Mouse (Mus musculus) forebrain, postnatal 0 days (tissue): ENCODE data around the gene Dhx29. TPM values are rescaled to one million over a fixed set of nuclear protein-coding genes. Genes with fewer than 3 reads are reported as not detected.
A peak's percentile ranks its signal among the peaks of the same experiment; 100 is the strongest.
"Not testable (repeated sequence)": the region's sequence is repeated elsewhere in the genome, so short reads cannot be mapped to it uniquely, and the experiment has no call there.

Source experiments
- ATAC-seq: fragments of 200-750 bp; cut with Nextera tagmentation; 2 replicates; pipeline ENCODE4 v1.8.0; 2017; ENCODE audit warnings: mild to moderate bottlenecking, moderate library complexity
- DNase-seq: peaks from one replicate; pipeline ENCODE4 v3.0.0-alpha.2; 2015
- H3K27ac ChIP-seq: fragments of 300-500 bp; sonication (generic); 2 replicates; pipeline ENCODE4 v1.5.1; 2014; ENCODE audit warnings: low read depth, mild to moderate bottlenecking, antibody characterized with exemption, low read length, moderate library complexity, mixed read lengths
- H3K27me3 ChIP-seq: fragments of 300-500 bp; sonication (generic); 2 replicates; pipeline ENCODE4 v1.6.1; 2014; ENCODE audit warnings: mild to moderate bottlenecking, low read length, mixed read lengths; ENCODE audit not compliant: insufficient read depth
- H3K36me3 ChIP-seq: fragments of 300-500 bp; sonication (generic); 2 replicates; pipeline ENCODE4 v1.6.1; 2014; ENCODE audit warnings: mild to moderate bottlenecking, moderate library complexity; ENCODE audit not compliant: insufficient read depth
- H3K4me1 ChIP-seq: fragments of 300-500 bp; sonication (generic); 2 replicates; pipeline ENCODE4 v1.6.1; 2014; ENCODE audit warnings: antibody characterized with exemption; ENCODE audit not compliant: insufficient read depth
- H3K4me2 ChIP-seq: fragments of 300-500 bp; sonication (generic); 2 replicates; pipeline ENCODE4 v1.6.1; 2014; ENCODE audit warnings: low read depth, mild to moderate bottlenecking, moderate library complexity
- H3K4me3 ChIP-seq: fragments of 300-500 bp; sonication (generic); 2 replicates; pipeline ENCODE4 v1.5.1; 2014; ENCODE audit warnings: low read depth, low read length, mixed read lengths
- H3K9ac ChIP-seq: fragments of 300-500 bp; sonication (generic); 2 replicates; pipeline ENCODE4 v1.6.1; 2014; ENCODE audit warnings: mild to moderate bottlenecking
- H3K9me3 ChIP-seq: fragments of 300-500 bp; sonication (generic); 2 replicates; pipeline ENCODE4 v1.6.1; 2016; ENCODE audit warnings: low read length
- CTCF ChIP-seq: sonication (generic); IDR thresholded peaks from 2 replicates; pipeline ENCODE4 v1.5.1; 2016; ENCODE audit warnings: antibody characterized with exemption, control low read depth, low read depth
- WGBS: fragments of 180-500 bp; shearing (Covaris S2); extraction: QIAGEN DNeasy Blood & Tissue Kit; methylation state at CpG from one replicate; pipeline ENCODE4 v1.1.7; 2014; 5-methylcytosine and 5-hydroxymethylcytosine counted together
- polyA plus RNA-seq: library from polyadenylated mRNA; unstranded; fragments of >200 nt; fragmentation: Nextera tagmentation; extraction: Ambion mirVana; gene quantifications from 2 replicates; pipeline ENCODE4 v1.2.1, GENCODE M21; 2015
- total RNA-seq: library from RNA; depleted of rRNA; stranded (reverse); fragments of >200 nt; gene quantifications from 2 replicates; pipeline ENCODE4 v1.2.3, GENCODE M21; 2014

Dhx29 gene
- total and polyA plus RNA-seq, 2 experiments from 2014 or later, result 25.5 to 33.6 TPM

DNA sequence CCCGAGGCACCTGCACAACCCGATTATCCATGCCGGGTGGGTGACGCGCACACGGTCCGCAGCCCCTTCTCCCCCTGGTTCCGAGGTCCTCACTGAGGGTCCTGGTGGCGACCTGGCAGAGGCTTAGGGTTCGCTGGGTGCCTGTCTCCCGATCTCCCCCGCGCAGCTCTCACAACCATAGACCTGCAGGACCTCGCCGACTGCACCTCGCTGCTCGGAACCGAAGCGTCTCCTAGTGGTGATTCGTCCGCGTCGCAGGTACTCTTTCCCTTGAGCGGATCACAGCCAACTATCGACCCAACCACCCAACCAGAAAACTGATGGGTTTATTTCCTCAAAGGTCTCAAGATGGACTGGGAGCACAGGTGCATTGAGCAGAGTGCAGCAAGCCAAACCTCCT is 66.9 kb downstream of the Dhx29 start:
- peak; percentile 67 for DNase-seq
- Histone ChIP-seq H3K36me3 (no peaks in the 10 kb centered on the region), H3K27ac (no peak overlapping the region), H3K9me3 (no peaks in the 10 kb centered on the region), H3K4me1 (peaks cover 5% of the 10 kb centered on the region; the same call in 1 of the 2 replicates), H3K27me3 (peaks cover 81% of the 10 kb centered on the region), H3K4me3 (peak overlapping the region; percentile 33), H3K9ac (peak overlapping the region; percentile 29; the same call in 1 of the 2 replicates), H3K4me2 (peak overlapping the region; percentile 63)
- ATAC-seq, result peak; percentile 65
- WGBS, result 3% methylated on average over 25 of the region's 25 CpGs
- TF ChIP-seq CTCF, result peak; percentile 75

GRCm38 (mm10) chr13:112996407-112996806 is 69.2 kb downstream of the Dhx29 start:
- H3K4me2 ChIP-seq, result no peak overlapping the region
- DNase-seq (no peak), ATAC-seq (no peak)
- no peak for TF ChIP-seq CTCF
- H3K9ac ChIP-seq, result no peak overlapping the region
- H3K4me3 ChIP-seq, result no peak overlapping the region
- H3K4me1 ChIP-seq, result peaks cover 5% of the 10 kb centered on the region; the same call in 1 of the 2 replicates
- H3K9me3 ChIP-seq, result no peaks in the 10 kb centered on the region
- WGBS, result 59% methylated on average over 4 of the region's 4 CpGs
- no peak overlapping the region for H3K27ac ChIP-seq
- H3K36me3 ChIP-seq, result no peaks in the 10 kb centered on the region
- H3K27me3 ChIP-seq, result peaks cover 74% of the 10 kb centered on the region

DNA sequence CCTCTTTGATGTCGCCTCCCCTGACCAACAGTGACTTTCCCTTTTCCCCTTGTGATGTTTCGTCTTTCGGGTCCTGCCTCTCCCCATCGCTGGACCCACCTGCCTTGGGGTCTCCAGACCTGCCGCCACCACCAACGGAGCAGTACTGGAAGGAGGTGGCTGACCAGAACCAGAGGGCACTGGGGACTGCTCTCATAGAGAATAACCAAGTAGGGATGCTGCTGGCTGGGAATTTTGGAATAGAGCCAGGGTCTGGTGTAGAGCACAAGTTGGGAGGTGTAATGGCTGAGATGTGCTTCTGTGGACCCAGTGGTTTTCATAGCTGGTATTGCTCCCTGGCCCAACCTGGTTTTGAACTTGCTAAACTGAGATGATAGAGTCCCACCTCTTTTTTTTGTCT is 70.1 kb downstream of the Dhx29 start:
- Histone ChIP-seq H3K27ac (no peak overlapping the region), H3K4me1 (peaks cover 5% of the 10 kb centered on the region; the same call in 1 of the 2 replicates), H3K27me3 (peaks cover 69% of the 10 kb centered on the region), H3K9ac (no peak overlapping the region), H3K36me3 (no peaks in the 10 kb centered on the region), H3K9me3 (no peaks in the 10 kb centered on the region), H3K4me3 (no peak overlapping the region), H3K4me2 (no peak overlapping the region)
- no peak for DNase-seq
- WGBS, result 63% methylated on average over 6 of the region's 6 CpGs
- no peak for TF ChIP-seq CTCF
- ATAC-seq, result no peak

DNA sequence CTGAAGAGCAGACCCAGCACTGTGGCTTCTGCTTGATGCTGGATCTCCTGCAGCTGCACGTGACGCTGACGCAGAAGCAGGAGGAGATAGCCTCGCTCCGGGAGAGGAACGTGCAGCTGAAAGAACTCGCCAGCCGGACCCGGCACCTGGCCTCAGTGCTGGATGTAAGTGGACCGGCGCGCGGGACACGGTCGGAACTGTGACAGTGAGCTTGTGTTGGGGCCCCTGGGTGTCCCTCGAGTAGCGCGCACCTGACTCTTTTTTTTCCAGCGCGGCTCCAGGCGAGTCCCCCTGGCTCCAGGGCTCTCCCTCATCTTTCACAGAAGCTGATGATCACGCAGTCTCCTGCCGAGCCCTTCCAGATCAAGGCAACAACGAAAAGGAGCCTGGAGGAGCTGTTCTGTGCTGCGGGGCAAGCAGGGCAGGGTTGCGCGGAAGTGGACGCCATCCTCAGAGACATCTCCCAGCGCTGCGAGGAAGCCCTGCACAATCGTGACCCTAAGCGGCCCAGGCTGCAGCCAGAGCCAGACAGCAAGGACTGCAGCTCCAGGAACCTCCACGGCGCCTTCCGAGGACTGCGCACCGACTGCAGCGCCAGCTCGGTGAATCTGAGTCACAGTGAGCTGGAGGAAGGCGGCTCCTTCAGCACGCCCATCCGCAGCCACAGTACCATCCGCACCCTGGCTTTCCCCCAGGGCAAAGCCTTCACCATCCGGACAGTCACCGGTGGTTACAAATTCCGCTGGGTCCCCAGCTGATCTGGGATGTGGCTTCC is 71.4 kb downstream of the Dhx29 start:
- Histone ChIP-seq H3K4me2 (peak overlapping the region; percentile 94), H3K27ac (peak overlapping the region; percentile 29; the same call in 1 of the 2 replicates)
- no peak for TF ChIP-seq CTCF

DNA sequence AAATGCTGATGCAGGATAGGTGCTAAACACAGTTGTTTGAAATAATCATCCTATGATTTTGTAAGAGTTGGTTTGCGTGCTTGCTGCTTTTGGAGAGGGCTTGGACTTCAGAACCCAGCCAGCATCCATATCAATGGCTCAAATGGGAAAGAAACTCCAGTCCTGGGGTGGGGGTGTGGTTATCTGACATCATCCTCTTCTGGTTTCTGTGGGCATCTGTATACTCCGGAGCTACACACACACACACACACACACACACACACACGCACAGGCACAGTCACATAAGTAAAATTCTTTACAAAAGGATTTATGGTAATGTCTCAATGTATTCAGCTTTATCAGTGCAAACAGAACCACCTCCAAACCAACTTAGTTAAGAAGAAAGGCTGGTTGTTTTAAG is 72.8 kb downstream of the Dhx29 start:
- H3K4me3 ChIP-seq, result no peak overlapping the region
- TF ChIP-seq CTCF, result no peak
- H3K27me3 ChIP-seq, result peaks cover 44% of the 10 kb centered on the region
- no peak for ATAC-seq
- no peak overlapping the region for H3K4me2 ChIP-seq
- no peak overlapping the region for H3K9ac ChIP-seq
- 83% methylated on average over 3 of the region's 3 CpGs for WGBS
- no peak for DNase-seq
- peaks cover 5% of the 10 kb centered on the region; the same call in 1 of the 2 replicates for H3K4me1 ChIP-seq
- no peak overlapping the region for H3K27ac ChIP-seq
- no peaks in the 10 kb centered on the region for H3K36me3 ChIP-seq
- no peaks in the 10 kb centered on the region for H3K9me3 ChIP-seq

More for the DNA sequence above, 71.4 kb downstream of the Dhx29 start:
- DNase-seq, result peak; percentile 55
- Histone ChIP-seq H3K9me3 (no peaks in the 10 kb centered on the region), H3K27me3 (peaks cover 58% of the 10 kb centered on the region), H3K4me1 (peaks cover 5% of the 10 kb centered on the region; the same call in 1 of the 2 replicates), H3K9ac (peak overlapping the region; percentile 59), H3K36me3 (no peaks in the 10 kb centered on the region), H3K4me3 (peak overlapping the region; percentile 48)
- WGBS, result 1% methylated on average over 45 of the region's 46 CpGs
- ATAC-seq, result peak; percentile 63

GRCm38 (mm10) chr13:113000576-113001318 is 73.5 kb downstream of the Dhx29 start:
- Histone ChIP-seq H3K4me3 (no peak overlapping the region), H3K9ac (no peak overlapping the region), H3K4me2 (no peak overlapping the region), H3K27me3 (peaks cover 38% of the 10 kb centered on the region), H3K36me3 (no peaks in the 10 kb centered on the region), H3K4me1 (peaks cover 5% of the 10 kb centered on the region; the same call in 1 of the 2 replicates), H3K27ac (no peak overlapping the region), H3K9me3 (no peaks in the 10 kb centered on the region)
- DNase-seq (no peak), ATAC-seq (no peak)
- TF ChIP-seq CTCF, result no peak
- WGBS, result 70% methylated on average over 9 of the region's 9 CpGs

- no peaks in the 10 kb centered on the region for H3K36me3 ChIP-seq
- 63% methylated on average over 6 of the region's 6 CpGs for WGBS
- H3K27ac ChIP-seq, result peak overlapping the region; percentile 57
- peak; percentile 61 for ATAC-seq
- no peak overlapping the region for H3K9ac ChIP-seq
- peak overlapping the region; percentile 38 for H3K4me2 ChIP-seq
- H3K4me1 ChIP-seq, result no peaks in the 10 kb centered on the region
- DNase-seq, result no peak
- no peaks in the 10 kb centered on the region for H3K9me3 ChIP-seq
- no peak for TF ChIP-seq CTCF
- H3K27me3 ChIP-seq, result no peaks in the 10 kb centered on the region
- H3K4me3 ChIP-seq, result no peak overlapping the region
Observed at GRCm38 (mm10) chr13:113012683-113013082, 85.4 kb downstream of the Dhx29 start.

DNA sequence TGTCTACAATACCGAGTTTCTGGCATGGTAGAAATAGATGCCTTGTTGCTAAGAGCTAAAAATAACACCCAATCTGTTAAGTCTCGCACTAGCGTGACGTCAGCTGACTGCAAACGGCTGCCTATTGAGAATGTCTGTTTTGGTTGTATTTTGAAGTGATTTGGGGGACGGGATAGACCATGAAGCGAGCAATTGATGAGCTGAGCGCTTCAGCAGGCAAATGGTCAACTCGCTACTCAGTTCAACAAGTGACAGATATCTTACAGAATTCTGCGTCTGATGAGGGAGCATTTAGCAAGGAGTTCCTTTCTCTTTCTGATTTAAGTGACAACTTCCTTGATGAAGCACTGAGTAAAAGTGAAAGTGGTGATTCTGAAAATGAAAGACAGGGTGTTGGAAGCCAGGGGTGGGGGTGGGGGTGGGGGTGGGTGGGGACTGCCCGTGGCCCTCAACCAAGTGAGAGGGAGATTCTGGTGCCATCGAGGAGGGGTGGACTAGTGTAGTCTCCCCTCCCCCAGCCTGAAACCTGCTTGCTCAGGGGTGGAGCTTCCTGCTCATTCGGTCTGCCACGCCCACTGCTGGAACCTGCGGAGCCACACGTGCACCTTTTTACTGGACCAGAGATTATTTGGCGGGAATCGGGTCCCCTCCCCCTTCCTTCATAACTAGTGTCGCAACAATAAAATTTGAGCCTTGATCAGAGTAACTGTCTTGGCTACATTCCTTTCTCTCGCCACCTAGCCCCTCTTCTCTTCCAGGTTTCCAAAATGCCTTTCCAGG is 86.1 kb downstream of the Dhx29 start:
- ATAC-seq (peak; percentile 96), DNase-seq (peak; percentile 85)
- Histone ChIP-seq H3K4me3 (peak overlapping the region; percentile 12; the same call in 1 of the 2 replicates), H3K4me2 (peak overlapping the region; percentile 38), H3K27ac (peak overlapping the region; percentile 50; the same call in 1 of the 2 replicates)
- H3K4me1 ChIP-seq, H3K27me3 ChIP-seq, H3K36me3 ChIP-seq, H3K9me3 ChIP-seq, H3K9ac ChIP-seq: not testable (repeated sequence)
- 40% methylated on average over 19 of the region's 20 CpGs for WGBS
